Mouse (Mus musculus) urinary bladder, adult 18-20 months (tissue): Measurements from ENCODE around the gene Ccdc85b.
"Not testable (repeated sequence)": the region's sequence is repeated elsewhere in the genome, so short reads cannot be mapped to it uniquely, and the experiment has no call there.

Experiments used
- DNase-seq, 2 experiments: peaks; one replicate each; pipeline ENCODE4 v3.0.0; 2022; ENCODE audit warnings: low spot score in 2 of 2, mixed read lengths in 2 of 2

Gene Ccdc85b

DNA sequence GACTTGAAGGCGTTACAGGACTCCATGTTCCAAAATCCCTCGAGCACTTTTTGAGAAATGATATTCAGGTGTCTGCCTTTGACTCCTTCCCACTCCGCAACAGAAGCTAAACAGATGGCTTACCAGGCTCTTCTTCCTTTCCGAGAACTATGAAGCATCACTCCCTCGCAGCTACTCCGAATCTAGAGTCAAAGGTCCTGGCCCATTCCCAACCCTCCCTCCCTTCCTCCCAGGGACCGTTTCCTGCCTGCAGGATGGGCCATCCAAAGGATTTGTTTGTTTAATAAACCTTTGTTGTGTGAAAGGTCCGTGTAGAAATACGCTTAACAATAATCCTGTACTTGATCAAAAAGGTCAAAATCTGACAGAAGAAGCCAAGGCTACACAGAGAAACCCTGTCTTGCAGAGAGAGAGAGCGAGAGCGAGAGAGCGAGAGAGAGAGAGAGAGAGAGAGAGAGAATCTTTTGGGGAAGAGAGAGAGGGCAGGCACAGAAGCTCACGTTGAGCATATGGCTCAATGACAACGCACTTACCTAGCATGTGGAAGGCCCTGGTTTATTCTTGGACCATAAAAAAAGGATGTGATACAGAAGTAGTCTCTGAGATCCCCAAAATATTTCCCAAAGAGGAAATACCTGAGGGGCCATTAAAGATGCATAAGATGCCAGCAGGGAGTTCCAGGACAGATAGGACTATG lies at the start of gene Ccdc85b:
Ccdc85b (minus strand) TSS at position 149 of the 697 bp plus-strand sequence.
- no peak for DNase-seq

DNA sequence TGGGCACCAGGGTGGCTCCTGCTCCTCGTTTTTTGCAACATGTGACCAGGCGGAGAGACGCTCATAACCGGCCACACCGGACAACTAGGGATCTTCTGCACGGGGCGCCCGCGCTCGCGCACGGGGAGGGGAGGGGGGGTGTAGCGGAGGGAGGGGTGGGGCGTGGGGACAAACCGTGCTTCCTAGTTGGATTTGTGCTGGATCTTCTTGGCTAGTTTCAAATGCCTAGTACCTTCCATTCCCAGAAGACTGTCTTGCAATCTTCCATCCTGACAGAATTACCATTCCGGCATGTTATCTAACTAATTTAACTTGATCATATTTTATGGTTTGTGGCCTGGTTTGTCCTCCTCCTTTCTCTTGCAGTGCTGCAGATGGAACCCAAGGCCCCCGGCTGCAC lies 46.0 kb upstream of the Ccdc85b start, which contains the start of gene 1700020D05Rik:
1700020D05Rik (minus strand) TSS at position 101 of the 400 bp plus-strand sequence.
- no peak for DNase-seq

DNA sequence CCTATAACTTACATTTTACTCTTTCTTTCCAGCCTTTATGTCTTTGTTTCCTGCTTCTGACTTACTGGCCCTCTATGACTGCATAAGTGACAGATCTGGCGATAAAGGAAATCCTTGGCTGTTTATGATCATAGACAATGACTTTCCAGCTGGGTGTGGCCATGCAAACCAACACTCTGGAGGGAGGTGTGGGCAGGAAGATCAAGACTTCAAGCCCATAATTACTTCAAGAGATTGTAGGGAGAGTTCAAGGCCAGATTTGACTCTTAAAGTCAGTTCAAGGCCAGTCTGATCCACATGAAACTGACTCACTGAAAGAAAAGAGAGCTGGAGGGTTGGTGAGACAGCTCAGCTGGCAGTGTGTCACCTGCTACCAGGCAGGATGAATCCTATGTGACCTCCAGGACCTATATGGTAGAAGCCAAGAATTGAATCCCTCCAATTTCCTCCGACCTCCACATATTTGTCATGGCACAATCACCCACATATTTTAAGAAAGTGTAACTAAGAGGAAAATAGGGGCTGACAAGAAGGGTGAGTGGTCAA lies 42.7 kb upstream of the Ccdc85b start:
- DNase-seq: no peak

GRCm38 (mm10) chr19:5496052-5496370 lies 38.3 kb upstream of the Ccdc85b start:
- DNase-seq: no peak

- no peak for DNase-seq
These were observed 37.8 kb upstream of the Ccdc85b start for GRCm38 (mm10) chr19:5495353-5496051.

- no peak for DNase-seq
These were observed 36.6 kb upstream of the Ccdc85b start for GRCm38 (mm10) chr19:5494314-5494713.

DNA sequence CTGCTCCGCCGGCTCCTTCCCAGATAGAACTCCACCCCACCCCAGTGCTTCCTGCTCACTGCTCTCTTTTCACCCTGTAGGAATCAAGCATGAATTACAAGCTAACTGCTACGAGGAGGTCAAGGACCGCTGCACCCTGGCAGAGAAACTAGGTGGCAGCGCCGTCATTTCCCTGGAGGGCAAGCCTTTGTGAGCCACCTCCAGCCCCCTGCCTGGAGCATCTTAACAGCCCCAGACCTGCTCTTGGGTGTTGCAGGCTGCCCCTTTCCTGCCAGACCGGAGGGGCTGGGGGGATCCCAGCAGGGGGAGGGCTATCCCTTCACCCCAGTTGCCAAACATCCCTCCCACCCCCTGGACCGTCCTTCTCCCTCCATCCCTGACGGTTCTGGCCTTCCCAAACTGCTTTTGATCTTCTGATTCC lies 35.6 kb upstream of the Ccdc85b start:
- not testable (repeated sequence) for DNase-seq

- no peak for DNase-seq
These were observed 34.9 kb upstream of the Ccdc85b start for GRCm38 (mm10) chr19:5492641-5493040.

DNA sequence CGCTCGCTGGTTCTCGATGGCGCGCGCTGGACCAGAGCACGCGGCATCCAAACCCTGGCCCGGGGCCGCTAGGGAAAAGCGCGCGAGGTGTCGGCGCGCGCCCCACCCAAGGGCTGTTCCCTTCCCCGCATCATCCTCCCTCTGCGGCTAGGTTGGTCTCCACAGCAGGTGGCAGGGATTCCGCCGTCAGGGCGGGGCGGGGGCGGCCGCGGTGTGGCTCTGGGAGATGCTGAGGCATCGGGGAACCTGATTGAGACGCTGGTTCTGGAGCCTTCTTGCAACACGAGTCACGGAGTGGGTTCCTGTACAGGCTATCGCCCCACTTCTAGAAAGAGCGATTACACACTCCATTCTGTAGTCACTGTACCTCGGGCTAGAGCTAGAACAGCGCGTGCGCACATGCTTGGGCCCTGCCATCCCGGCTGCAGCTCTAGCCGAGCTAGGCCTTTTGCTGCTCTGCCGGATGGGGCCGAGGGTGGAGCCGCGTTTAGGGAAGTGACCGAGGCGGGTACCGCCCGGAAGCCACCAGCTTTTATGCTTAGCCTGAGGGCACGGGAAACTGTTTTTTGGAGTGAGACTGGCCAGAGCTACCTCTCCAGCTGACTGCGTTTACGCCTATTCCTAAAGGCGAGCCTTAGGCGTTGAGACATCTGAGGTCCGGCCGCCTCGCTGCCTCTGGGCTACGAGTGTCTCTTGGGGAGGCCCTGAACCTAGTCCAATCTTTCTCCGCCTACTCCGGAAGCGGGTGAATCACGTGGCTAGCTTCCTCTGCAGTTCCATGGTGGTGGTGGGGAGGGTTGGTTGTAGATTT lies 33.4 kb upstream of the Ccdc85b start:
- DNase-seq: peak; percentile 76 to 86

DNA sequence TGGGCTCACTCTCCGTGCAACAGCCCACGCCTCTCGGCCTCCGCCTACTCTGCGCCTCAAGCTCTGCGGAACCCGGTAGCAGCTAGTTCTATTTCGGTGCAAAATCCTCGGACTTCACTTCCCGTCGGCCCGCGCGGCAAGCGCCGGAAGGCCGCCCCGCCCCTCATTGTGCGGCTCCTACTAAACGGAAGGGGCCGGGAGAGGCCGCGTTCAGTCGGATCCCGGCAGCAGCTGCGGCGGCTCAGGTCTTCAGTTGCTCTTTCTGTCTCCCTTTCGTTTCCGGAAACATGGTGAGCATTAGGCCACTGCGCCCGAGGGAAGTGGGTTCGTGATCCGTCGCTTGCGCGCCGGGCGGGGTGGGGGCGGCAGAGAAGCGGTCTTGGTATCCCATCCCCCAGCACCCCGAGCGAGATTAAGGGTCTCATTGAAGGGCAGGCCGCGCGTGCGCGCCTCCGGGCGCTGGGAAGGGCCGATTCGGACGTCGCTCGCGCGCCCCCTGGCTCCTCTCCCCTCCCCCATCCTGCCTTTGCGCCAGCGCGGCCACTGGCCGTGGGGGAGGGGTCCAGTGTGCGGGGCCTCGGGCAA lies 32.7 kb upstream of the Ccdc85b start, which contains the start of gene Cfl1:
Cfl1 (plus strand) TSS at position 143 of the 585 bp plus-strand sequence.
- DNase-seq: peak; percentile 87 to 92

DNA sequence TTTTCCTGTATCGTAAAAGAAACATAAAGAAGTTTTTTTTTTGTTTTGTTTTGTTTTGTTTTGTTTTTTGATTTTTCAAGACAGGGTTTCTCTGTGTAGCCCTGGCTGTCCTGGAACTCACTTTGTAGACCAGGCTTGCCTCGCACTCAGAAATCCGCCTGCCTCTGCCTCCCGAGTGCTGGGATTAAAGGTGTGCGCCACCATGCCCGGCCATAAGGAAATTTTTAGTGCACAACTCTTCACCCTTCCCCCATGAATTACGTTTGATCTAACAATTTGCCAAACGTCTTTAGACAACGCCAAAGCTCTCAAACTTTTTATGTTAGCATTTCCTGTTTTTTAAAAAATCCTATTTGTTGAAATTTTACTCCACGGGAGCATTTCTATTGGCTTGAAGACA lies 32.0 kb upstream of the Ccdc85b start:
- DNase-seq: not testable (repeated sequence)

GRCm38 (mm10) chr19:5488878-5489571 lies 31.3 kb upstream of the Ccdc85b start:
- DNase-seq: peak; percentile 97

DNA sequence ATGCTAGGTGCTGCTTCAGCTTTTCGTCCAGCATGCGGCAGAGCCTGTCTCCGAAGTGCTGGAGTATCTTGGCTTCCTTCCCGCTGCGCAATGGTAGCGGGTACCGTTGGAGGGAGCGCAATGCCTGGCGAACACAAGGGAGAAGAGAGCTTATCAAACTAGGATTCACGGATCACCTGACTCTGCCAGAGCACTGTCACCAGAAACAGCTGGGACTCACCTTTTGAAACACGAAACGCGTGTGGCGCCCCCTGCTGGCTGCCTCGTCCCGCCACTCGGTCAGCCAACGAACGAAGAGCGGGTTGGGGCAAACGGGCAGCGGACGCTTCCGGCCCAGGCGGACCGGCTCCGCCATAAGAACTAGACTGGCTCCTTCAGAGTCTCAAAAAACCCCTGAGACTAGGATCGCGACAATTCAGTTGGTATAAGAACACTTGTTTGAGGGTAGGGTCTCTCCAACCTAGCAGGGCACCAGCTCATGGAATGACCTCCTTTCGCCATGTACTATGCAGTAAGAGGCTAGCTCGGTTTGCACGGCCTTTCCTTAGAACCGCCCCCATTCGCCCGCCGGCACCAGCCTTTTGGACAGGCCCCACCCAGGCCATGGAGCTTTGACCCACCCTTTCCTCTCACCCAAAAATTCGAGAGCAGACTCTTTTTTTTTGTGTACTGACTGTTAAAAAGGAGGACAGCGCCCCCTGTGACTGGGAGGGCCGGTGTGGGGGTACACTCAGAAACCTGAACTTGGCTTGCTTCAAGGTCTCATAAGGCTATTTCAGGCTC lies 30.3 kb upstream of the Ccdc85b start, which contains the start of gene Mus81:
Mus81 (minus strand) TSS at position 635 of the 783 bp plus-strand sequence.
- DNase-seq: peak; percentile 93 to 94

DNA sequence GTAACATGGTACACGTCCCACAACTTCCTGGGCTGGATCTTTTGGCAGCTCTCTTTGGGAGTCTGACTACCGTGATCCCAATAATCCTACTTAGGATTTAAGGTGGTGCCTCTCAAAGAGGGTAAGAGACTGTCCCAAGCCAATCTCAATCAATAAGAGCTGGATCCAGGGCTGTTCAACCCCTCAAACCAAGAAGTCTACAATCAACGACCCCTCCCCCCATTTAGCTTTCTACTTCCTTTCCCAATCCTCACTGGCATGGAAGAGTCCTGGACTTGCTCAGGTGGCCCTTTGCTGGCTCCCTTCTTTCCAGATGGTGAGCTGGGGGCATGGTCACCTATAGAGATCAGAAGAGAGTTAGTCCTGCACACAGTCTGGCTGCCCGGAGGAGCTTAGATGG lies 29.1 kb upstream of the Ccdc85b start:
- no peak for DNase-seq

- no peak for DNase-seq
These were observed 28.6 kb upstream of the Ccdc85b start for GRCm38 (mm10) chr19:5486286-5486685.

- no peak for DNase-seq
These were observed 28.1 kb upstream of the Ccdc85b start for GRCm38 (mm10) chr19:5485821-5486220.

DNA sequence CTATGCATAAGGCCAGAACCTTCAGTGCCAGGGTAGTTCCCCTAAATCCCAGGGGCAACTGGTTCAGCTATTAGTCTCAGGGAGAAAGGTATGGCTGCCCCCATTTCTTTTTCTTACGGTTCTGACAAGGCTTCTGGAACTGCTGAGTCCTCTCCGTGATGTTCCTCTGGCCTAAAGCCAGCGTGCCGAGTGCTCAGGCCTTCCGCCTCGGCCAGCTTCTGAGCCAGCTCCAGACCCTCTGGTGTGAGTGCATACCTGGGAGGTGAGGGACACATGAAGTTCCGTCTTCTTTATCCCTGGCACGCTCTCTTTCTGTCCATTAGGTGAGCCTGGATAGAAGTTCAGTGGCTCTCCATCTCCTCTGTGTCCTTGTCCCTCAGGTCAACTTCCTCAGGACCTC lies 27.7 kb upstream of the Ccdc85b start:
- DNase-seq: no peak

DNA sequence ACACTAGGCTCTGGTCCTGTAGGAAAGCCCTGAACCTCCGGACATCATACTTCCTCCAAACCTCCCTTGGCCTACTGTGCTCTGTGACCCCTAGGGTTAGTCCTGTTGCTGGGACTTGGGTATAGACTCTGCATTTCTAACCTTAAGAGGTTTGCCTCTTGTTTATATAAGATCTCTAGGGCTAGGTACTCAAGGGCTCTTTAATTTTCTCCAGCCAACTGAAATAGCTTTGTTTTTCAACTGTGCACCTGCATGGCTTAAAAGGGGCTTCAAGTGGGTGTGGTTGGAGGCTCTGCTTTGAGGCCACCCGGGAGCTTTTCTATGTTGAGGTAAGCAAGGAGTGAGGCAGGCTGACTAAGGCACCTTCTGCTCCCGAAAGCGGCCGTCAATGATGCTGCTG lies 26.8 kb upstream of the Ccdc85b start:
- no peak for DNase-seq

GRCm38 (mm10) chr19:5483386-5484359 lies 26.0 kb upstream of the Ccdc85b start:
- DNase-seq: no peak
